Mouse (Mus musculus) C2C12 (cell line): Measurements from ENCODE around the gene Irf5.

Source experiments
- CTCF ChIP-seq: IDR thresholded peaks from one replicate; pipeline ENCODE4 v1.5.1; 2011; ENCODE audit not compliant: control insufficient read depth, insufficient read depth, insufficient read length
- MYOD1 ChIP-seq: IDR thresholded peaks from one replicate; pipeline ENCODE4 v1.6.1; 2011; ENCODE audit warnings: low read depth; ENCODE audit not compliant: control insufficient read depth, insufficient read length
- MYOG ChIP-seq: IDR thresholded peaks from one replicate; pipeline ENCODE4 v1.6.1; 2011; ENCODE audit not compliant: control insufficient read depth, insufficient read length; ENCODE audit errors: extremely low read depth
- USF1 ChIP-seq: IDR thresholded peaks from one replicate; pipeline ENCODE4 v1.6.1; 2011; ENCODE audit warnings: low read depth, mild to moderate bottlenecking, control low read depth, moderate library complexity

GRCm38 (mm10) chr6:29540223-29540622 is 13.8 kb downstream of the Irf5 start:
- TF ChIP-seq CTCF (no peak), MYOD1 (no peak), MYOG (no peak), USF1 (no peak)
